Mouse (Mus musculus): ENCODE measurements around the gene Ube2cbp. TPM values are rescaled to one million over a fixed set of nuclear protein-coding genes. Genes with fewer than 3 reads are reported as not detected.

The Ube2cbp gene
- polyA plus RNA-seq, 1 experiment from 2014 or later: 4.1 TPM

- no peak for ATAC-seq (ENCODE audit: low read depth)
- no peak overlapping the region for H3K9ac ChIP-seq (ENCODE audit: low read depth, low read length)
- no peak overlapping the region for H3K27ac ChIP-seq (replicated peaks; ENCODE audit: low read depth, low read length)
- WGBS: 70% methylated on average over 5 of the region's 5 CpGs
- H3K4me1 ChIP-seq (ENCODE audit: control insufficient read depth, insufficient read depth, low read length): no peaks in the 10 kb centered on the region
- DNase-seq (ENCODE audit: low spot score): no peak
- H3K4me2 ChIP-seq (ENCODE audit: low read depth, low read length): no peak overlapping the region
- no peak overlapping the region for H3K4me3 ChIP-seq (ENCODE audit: low read depth, low read length)
- H3K27me3 ChIP-seq (replicated peaks; ENCODE audit: control insufficient read depth, insufficient read depth, low read length): no peaks in the 10 kb centered on the region
- no peaks in the 10 kb centered on the region for H3K36me3 ChIP-seq (ENCODE audit: control insufficient read depth, insufficient read depth, low read length)
- no peaks in the 10 kb centered on the region for H3K9me3 ChIP-seq (ENCODE audit: control insufficient read depth, low read length)
Observed at GRCm38 (mm10) chr9:86478414-86479093, 13.8 kb upstream of the Ube2cbp start.

DNA sequence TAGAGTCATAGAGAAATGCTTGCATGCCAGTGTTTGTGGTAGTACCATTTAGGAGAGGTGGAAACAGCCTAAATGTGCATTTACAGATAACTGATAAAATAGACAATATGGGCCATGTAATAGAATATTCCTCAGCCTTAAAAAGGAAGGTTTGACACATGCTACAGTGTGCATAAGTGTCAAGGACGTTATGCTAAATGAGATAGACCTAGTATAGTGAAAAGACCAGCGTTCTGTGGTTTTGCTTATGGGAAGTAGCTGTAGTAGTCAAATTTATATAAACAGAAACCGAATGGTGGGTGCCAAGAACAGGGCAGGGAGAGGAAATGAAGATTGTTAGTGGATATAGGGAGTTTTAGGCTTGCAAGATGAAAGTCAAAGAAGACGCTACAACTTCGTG, 12.0 kb upstream of the Ube2cbp start:
- Histone ChIP-seq H3K4me1 (ENCODE audit: control insufficient read depth, insufficient read depth, low read length) (no peaks in the 10 kb centered on the region), H3K36me3 (ENCODE audit: control insufficient read depth, insufficient read depth, low read length) (no peaks in the 10 kb centered on the region), H3K27me3 (replicated peaks; ENCODE audit: control insufficient read depth, insufficient read depth, low read length) (no peaks in the 10 kb centered on the region), H3K9me3 (ENCODE audit: control insufficient read depth, low read length) (no peaks in the 10 kb centered on the region), H3K27ac (replicated peaks; ENCODE audit: low read depth, low read length) (no peak overlapping the region), H3K4me3 (ENCODE audit: low read depth, low read length) (no peak overlapping the region), H3K9ac (ENCODE audit: low read depth, low read length) (no peak overlapping the region), H3K4me2 (ENCODE audit: low read depth, low read length) (no peak overlapping the region)
- 65% methylated on average over 5 of the region's 5 CpGs for WGBS
- no peak for ATAC-seq (ENCODE audit: low read depth)
- DNase-seq (ENCODE audit: low spot score): no peak

DNA sequence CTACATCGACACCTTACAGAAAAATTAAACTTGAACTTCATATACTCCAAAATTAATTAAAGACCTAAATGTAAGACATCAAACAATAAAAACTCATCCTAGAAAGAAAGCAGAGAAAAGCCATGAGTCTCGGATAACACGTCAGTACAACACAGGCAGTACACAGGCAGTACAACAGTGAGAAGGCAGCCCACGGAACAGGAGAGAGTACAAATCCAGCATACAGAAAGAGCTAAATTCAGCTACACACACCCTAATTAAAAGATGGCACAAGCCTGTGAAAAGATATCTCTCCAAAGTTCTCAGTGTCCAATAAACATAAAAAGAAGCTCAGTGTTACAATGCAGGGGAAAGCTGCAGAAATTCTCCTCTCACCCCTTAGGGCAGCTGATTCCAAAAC, 11.2 kb upstream of the Ube2cbp start:
- Histone ChIP-seq H3K4me3 (ENCODE audit: low read depth, low read length) (no peak overlapping the region), H3K4me2 (ENCODE audit: low read depth, low read length) (no peak overlapping the region), H3K9ac (ENCODE audit: low read depth, low read length) (no peak overlapping the region), H3K4me1 (ENCODE audit: control insufficient read depth, insufficient read depth, low read length) (no peaks in the 10 kb centered on the region), H3K36me3 (ENCODE audit: control insufficient read depth, insufficient read depth, low read length) (no peaks in the 10 kb centered on the region), H3K9me3 (ENCODE audit: control insufficient read depth, low read length) (no peaks in the 10 kb centered on the region), H3K27ac (replicated peaks; ENCODE audit: low read depth, low read length) (no peak overlapping the region), H3K27me3 (replicated peaks; ENCODE audit: control insufficient read depth, insufficient read depth, low read length) (no peaks in the 10 kb centered on the region)
- 92% methylated on average over 4 of the region's 4 CpGs for WGBS
- ATAC-seq (ENCODE audit: low read depth) (no peak), DNase-seq (ENCODE audit: low spot score) (no peak)

- H3K4me1 ChIP-seq (ENCODE audit: control insufficient read depth, insufficient read depth, low read length): peaks cover 6% of the 10 kb centered on the region; the same call in 1 of the 2 replicates
- peak; percentile 95 for ATAC-seq (ENCODE audit: low read depth)
- H3K9me3 ChIP-seq (ENCODE audit: control insufficient read depth, low read length): no peaks in the 10 kb centered on the region
- H3K36me3 ChIP-seq (ENCODE audit: control insufficient read depth, insufficient read depth, low read length): no peaks in the 10 kb centered on the region
- H3K27me3 ChIP-seq (replicated peaks; ENCODE audit: control insufficient read depth, insufficient read depth, low read length): peaks cover 3% of the 10 kb centered on the region
- WGBS: 1% methylated on average over 72 of the region's 93 CpGs
- H3K4me2 ChIP-seq (ENCODE audit: low read depth, low read length): peak within 1 kb of the TSS; percentile 71
- peak within 1 kb of the TSS; percentile 88 for H3K9ac ChIP-seq (ENCODE audit: low read depth, low read length)
- DNase-seq (ENCODE audit: low spot score): peak; percentile 94
- peak within 1 kb of the TSS; percentile 72; the same call in 1 of the 2 replicates for H3K27ac ChIP-seq (replicated peaks; ENCODE audit: low read depth, low read length)
- peak within 1 kb of the TSS; percentile 89 for H3K4me3 ChIP-seq (ENCODE audit: low read depth, low read length)
Observed at GRCm38 (mm10) chr9:86466990-86467870, 2.5 kb upstream of the Ube2cbp start, which contains the start of gene Dop1a. Dop1a (plus strand) TSS chr9:86467154.

GRCm38 (mm10) chr9:86453626-86454025, 11.1 kb downstream of the Ube2cbp start:
- Histone ChIP-seq H3K36me3 (ENCODE audit: control insufficient read depth, insufficient read depth, low read length) (no peaks in the 10 kb centered on the region), H3K9ac (ENCODE audit: low read depth, low read length) (no peak overlapping the region), H3K27me3 (replicated peaks; ENCODE audit: control insufficient read depth, insufficient read depth, low read length) (no peaks in the 10 kb centered on the region; the same call in 1 of the 2 replicates), H3K4me2 (ENCODE audit: low read depth, low read length) (no peak overlapping the region), H3K4me1 (ENCODE audit: control insufficient read depth, insufficient read depth, low read length) (no peaks in the 10 kb centered on the region), H3K9me3 (ENCODE audit: control insufficient read depth, low read length) (no peaks in the 10 kb centered on the region), H3K4me3 (ENCODE audit: low read depth, low read length) (no peak overlapping the region), H3K27ac (replicated peaks; ENCODE audit: low read depth, low read length) (no peak overlapping the region)
- WGBS: 72% methylated on average over 3 of the region's 3 CpGs
- ATAC-seq (ENCODE audit: low read depth): no peak
- DNase-seq (ENCODE audit: low spot score): no peak

- Histone ChIP-seq H3K27me3 (replicated peaks; ENCODE audit: control insufficient read depth, insufficient read depth, low read length) (peaks cover 5% of the 10 kb centered on the region; the same call in 1 of the 2 replicates), H3K4me1 (ENCODE audit: control insufficient read depth, insufficient read depth, low read length) (no peaks in the 10 kb centered on the region), H3K9ac (ENCODE audit: low read depth, low read length) (no peak overlapping the region), H3K4me2 (ENCODE audit: low read depth, low read length) (peak overlapping the region; percentile 53), H3K4me3 (ENCODE audit: low read depth, low read length) (peak overlapping the region; percentile 13), H3K36me3 (ENCODE audit: control insufficient read depth, insufficient read depth, low read length) (no peaks in the 10 kb centered on the region), H3K9me3 (ENCODE audit: control insufficient read depth, low read length) (no peaks in the 10 kb centered on the region), H3K27ac (replicated peaks; ENCODE audit: low read depth, low read length) (no peak overlapping the region)
- ATAC-seq (ENCODE audit: low read depth): peak; percentile 83
- under 1% methylated on average over 13 of the region's 13 CpGs for WGBS
- peak; percentile 79 for DNase-seq (ENCODE audit: low spot score)
Observed at GRCm38 (mm10) chr9:86451617-86452016, 13.1 kb downstream of the Ube2cbp start.

DNA sequence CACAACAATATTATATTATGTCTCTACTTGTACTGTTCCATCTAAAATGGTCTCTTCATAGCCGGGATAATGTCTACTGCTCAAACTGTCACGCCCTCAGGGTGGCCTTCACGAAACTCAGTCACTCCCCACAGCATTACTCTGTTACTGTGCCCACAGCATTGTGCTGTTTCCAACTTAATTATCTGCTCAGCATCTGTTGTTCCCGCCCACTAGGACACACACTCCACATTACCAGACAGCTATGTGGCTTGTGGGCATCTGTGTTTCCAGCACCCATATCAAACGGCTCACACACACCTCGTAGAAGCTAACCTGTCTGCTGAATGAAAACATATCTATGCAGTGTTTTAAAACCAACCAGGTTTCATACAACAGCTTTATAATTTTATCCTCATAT, 13.7 kb downstream of the Ube2cbp start:
- ATAC-seq (ENCODE audit: low read depth): no peak

GRCm38 (mm10) chr9:86449581-86449980, 15.2 kb downstream of the Ube2cbp start:
- peak; percentile 76 for DNase-seq (ENCODE audit: low spot score)
- peaks cover 5% of the 10 kb centered on the region; the same call in 1 of the 2 replicates for H3K27me3 ChIP-seq (replicated peaks; ENCODE audit: control insufficient read depth, insufficient read depth, low read length)
- H3K4me1 ChIP-seq (ENCODE audit: control insufficient read depth, insufficient read depth, low read length): no peaks in the 10 kb centered on the region
- no peaks in the 10 kb centered on the region for H3K36me3 ChIP-seq (ENCODE audit: control insufficient read depth, insufficient read depth, low read length)
- peak; percentile 68 for ATAC-seq (ENCODE audit: low read depth)
- no peaks in the 10 kb centered on the region for H3K9me3 ChIP-seq (ENCODE audit: control insufficient read depth, low read length)
- H3K4me2 ChIP-seq (ENCODE audit: low read depth, low read length): no peak overlapping the region
- WGBS: 3% methylated on average over 11 of the region's 11 CpGs
- H3K4me3 ChIP-seq (ENCODE audit: low read depth, low read length): no peak overlapping the region
- H3K27ac ChIP-seq (replicated peaks; ENCODE audit: low read depth, low read length): no peak overlapping the region
- no peak overlapping the region for H3K9ac ChIP-seq (ENCODE audit: low read depth, low read length)

More for the DNA sequence above, 13.7 kb downstream of the Ube2cbp start:
- no peaks in the 10 kb centered on the region for H3K4me1 ChIP-seq (ENCODE audit: control insufficient read depth, insufficient read depth, low read length)
- H3K27ac ChIP-seq (replicated peaks; ENCODE audit: low read depth, low read length): no peak overlapping the region
- H3K27me3 ChIP-seq (replicated peaks; ENCODE audit: control insufficient read depth, insufficient read depth, low read length): peaks cover 5% of the 10 kb centered on the region; the same call in 1 of the 2 replicates
- H3K4me3 ChIP-seq (ENCODE audit: low read depth, low read length): no peak overlapping the region
- H3K9ac ChIP-seq (ENCODE audit: low read depth, low read length): no peak overlapping the region
- H3K36me3 ChIP-seq (ENCODE audit: control insufficient read depth, insufficient read depth, low read length): no peaks in the 10 kb centered on the region
- H3K9me3 ChIP-seq (ENCODE audit: control insufficient read depth, low read length): no peaks in the 10 kb centered on the region
- no peak for DNase-seq (ENCODE audit: low spot score)
- peak overlapping the region; percentile 53; the same call in 1 of the 2 replicates for H3K4me2 ChIP-seq (ENCODE audit: low read depth, low read length)
- 47% methylated on average over 6 of the region's 6 CpGs for whole genome bisulfite sequencing

Measured in embryonic facial prominence, embryonic 14.5 days (tissue).